Mouse (Mus musculus) midbrain, embryonic 10.5 days (tissue): ENCODE measurements around the gene Gm21094. TPM values are rescaled to one million over a fixed set of nuclear protein-coding genes. Genes with fewer than 3 reads are reported as not detected.
"Not testable (repeated sequence)": the region's sequence is repeated elsewhere in the genome, so short reads cannot be mapped to it uniquely, and the experiment has no call there.

ENCODE experiments used
- DNase-seq: peaks from one replicate; pipeline ENCODE4 v3.0.0-alpha.2; 2017; ENCODE audit warnings: low spot score
- H3K27ac ChIP-seq: fragments of 300-500 bp; sonication (generic); replicated peaks from 2 replicates; pipeline ENCODE4 v1.5.1; 2016; ENCODE audit warnings: mild to moderate bottlenecking
- H3K27me3 ChIP-seq: fragments of 300-500 bp; sonication (generic); 2 replicates; pipeline ENCODE4 v1.6.1; 2016; ENCODE audit warnings: low read depth, mild to moderate bottlenecking; ENCODE audit not compliant: poor library complexity, severe bottlenecking
- H3K36me3 ChIP-seq: fragments of 300-500 bp; sonication (generic); 2 replicates; pipeline ENCODE4 v1.6.1; 2016; ENCODE audit warnings: mild to moderate bottlenecking, moderate library complexity
- H3K4me1 ChIP-seq: fragments of 300-500 bp; sonication (generic); 2 replicates; pipeline ENCODE4 v1.6.1; 2016
- H3K4me3 ChIP-seq: fragments of 300-500 bp; sonication (generic); 2 replicates; pipeline ENCODE4 v1.5.1; 2016; ENCODE audit warnings: mild to moderate bottlenecking, moderate library complexity
- H3K9me3 ChIP-seq: fragments of 300-500 bp; sonication (generic); replicated peaks from 2 replicates; pipeline ENCODE4 v1.6.1; 2016; ENCODE audit warnings: mild to moderate bottlenecking
- WGBS: fragments of 180-500 bp; shearing (Covaris S2); methylation state at CpG from one replicate; pipeline ENCODE4 v1.1.7; 2016; 5-methylcytosine and 5-hydroxymethylcytosine counted together
- polyA plus RNA-seq: library from polyadenylated mRNA; unstranded; fragments of >200 nt; fragmentation: Nextera tagmentation; extraction: Ambion mirVana; gene quantifications from 2 replicates; pipeline ENCODE4 v1.2.1, GENCODE M21; 2016

Gene Gm21094
- not detected in 2 replicates for polyA plus RNA-seq

DNA sequence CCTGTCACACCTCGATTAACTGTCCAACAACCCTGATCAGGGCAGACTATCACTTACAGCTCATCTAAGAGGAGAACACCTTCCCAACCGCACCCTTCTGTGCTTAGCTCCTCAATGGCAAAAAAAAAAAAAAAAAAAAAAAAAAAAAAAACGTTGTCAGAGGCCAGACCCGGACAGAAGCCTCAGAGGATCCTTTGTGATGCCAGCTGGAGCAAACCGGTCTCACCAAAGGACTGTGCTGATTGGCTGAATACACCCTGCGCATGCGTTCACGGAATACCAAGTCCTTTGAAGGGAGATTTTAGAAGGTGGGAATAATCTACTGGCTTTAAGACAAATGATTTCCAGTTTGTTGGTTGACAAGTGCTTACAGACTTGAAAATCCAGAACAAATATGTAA lies at the start of gene Gm21094:
Gm21094 (minus strand) TSS at position 101 of the 400 bp plus-strand sequence.
- H3K4me3 ChIP-seq, DNase-seq, H3K27ac ChIP-seq, H3K36me3 ChIP-seq, H3K9me3 ChIP-seq, H3K4me1 ChIP-seq, H3K27me3 ChIP-seq: not testable (repeated sequence)
- WGBS, result no CpG with 5 or more reads among the region's 8 CpGs
